Mouse (Mus musculus): ENCODE results near the gene H2afj.
A peak's percentile ranks its signal among the peaks of the same experiment; 100 is the strongest.
"Not testable (repeated sequence)": the region's sequence is repeated elsewhere in the genome, so short reads cannot be mapped to it uniquely, and the experiment has no call there.

H2afj gene

DNA sequence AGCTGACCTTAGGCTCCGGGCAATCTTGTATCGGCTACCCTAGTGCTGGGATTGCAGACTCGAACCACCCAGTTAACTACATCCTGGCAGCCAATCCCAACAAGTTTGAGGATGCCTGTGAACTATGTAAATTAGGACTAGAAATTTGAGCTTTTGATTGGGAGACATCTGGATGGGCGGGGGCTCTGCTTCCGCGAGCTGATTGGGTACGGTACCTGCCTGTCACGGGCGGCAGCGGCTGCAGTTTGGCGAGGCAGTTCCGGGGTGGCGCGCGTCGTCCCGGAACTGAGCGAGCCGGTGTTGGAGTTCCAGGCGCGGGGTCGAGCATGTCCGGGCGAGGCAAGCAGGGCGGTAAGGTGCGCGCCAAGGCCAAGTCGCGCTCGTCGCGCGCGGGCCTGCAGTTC lies at the start of gene H2afj:
Gene H2afj, plus strand, starts transcription at position 231 of the 404 bp plus-strand sequence.
- DNase-seq (ENCODE audit: low spot score in 2 of 2) = peak; percentile 98

DNA sequence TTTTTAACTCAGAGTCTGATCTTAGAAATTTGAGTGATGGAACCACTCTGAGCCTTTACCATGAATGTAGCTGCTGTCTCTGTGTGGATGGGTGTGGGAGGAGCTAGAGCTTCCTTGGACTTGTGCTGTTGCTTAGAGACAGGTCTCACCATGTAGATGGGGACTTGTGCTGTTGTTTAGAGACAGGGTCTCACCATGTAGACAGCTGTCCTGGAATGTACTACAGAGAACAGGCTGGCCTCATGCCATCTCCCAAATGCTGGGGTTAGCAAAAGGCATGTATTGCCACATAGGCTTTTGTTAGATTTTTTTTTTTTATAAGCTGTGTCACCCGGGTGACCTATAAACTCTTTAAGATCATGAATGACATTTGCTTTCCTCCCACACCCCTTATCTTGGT lies 44.1 kb upstream of the H2afj start:
- no peak for DNase-seq (ENCODE audit: low spot score in 2 of 2)

DNA sequence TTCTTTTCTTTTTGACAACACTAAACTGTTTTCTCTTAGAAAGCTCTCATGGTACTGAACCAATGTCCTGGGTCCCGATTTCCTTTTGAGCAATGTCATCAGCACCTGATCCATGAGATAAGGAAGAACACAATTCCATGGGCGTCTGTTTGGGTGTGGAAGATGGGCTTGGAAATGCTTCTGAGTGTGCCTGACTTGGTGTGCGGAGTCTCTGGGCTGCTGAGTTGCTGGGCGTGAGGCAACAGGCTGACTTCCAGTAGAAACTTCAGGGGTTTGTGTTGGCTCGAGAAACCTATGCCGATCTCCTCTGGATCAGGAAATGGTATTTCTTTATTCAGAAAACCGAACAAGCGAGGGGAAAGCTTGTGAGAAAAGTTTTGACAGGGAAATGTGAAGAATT lies 38.9 kb upstream of the H2afj start:
- DNase-seq (ENCODE audit: low spot score in 2 of 2) = no peak

DNA sequence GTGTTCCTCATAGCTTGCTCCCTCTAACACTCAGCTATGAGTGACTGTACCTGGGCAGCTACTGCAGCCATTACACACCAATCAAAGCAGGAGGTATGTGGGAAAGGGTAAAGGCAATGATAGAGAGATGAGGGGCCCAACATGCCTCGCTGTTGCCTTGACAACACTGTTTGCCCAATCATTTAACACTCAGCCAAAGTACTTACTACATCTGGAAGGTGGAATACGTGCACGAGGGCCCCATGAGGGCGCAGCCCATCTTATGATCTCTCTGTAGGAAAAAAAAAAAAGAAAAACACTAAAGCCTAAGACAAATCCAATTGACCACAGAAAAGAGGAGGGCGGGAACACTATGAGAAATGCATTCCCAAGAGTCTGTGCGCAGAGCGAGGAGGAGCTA lies 38.2 kb upstream of the H2afj start:
- DNase-seq (ENCODE audit: low spot score in 2 of 2) = no peak

DNA sequence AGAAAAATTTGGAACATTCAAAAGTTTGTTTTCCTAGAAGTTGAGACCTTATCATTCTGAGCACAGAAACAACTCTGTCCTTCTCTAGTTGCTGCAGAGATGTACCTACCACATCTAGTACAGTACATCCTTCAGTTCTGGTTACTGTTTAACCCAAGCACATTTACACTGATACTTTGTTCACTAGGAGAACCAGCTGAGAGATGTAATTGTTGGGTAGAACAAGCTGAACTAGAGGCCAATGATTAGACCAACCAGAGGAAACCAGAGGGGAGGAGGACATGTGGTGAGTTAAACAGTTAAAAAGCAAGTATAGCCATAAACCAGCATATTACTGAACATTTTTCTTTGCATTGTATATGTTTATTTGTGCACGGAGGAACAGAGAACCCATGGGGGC lies 31.7 kb upstream of the H2afj start:
- DNase-seq (ENCODE audit: low spot score in 2 of 2) = no peak

DNA sequence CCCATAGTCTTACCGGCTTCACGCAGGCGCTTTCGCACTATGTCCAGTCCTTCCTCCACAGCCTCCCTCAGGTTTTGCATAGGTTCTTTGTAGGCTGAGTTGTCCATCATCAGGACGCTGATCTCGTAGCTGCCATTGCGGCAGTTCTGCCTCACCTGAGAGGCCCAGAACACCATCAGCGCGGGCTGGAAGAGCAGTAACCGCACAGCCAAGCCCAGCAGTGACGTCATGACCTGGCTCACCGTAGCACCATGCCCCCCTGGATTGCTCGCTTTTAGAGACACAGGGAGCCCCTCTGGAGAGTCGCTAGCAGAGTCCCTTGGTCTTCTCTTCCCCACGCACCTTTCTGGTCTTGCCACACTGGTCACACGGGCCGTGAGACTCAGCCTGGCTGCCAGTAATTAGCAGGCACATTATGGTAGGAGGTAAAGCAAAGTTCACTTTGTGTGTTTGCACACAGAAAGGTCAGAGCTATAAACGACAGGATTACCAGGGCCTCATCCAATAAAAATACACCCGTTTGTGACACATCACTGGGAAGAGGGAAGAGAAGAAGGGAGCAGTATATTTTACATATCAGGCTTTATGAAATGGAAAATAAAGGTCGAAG lies 26.6 kb upstream of the H2afj start, which contains the start of gene Gucy2c:
Gene Gucy2c, minus strand, starts transcription at position 389 of the 610 bp plus-strand sequence.
- DNase-seq (ENCODE audit: low spot score in 2 of 2) = no peak

DNA sequence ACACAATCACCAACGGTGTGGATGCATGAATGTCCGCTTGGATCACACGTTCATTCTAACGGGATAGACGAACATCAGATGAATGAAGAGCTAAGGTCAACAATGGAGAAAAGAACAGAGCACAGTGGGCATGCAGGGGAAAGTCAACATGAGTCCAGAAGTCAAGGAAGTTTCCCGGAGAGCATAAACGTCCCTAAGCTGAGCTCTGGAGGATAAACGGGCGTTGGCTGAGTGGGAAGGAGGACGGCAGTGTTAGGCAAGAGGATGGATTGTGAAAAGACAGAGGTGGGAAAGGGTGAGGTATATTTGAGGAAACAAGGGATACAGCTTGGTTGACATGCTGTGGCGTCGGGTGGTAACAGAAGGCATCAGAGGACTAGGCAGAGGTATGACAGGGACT lies 25.9 kb upstream of the H2afj start:
- no peak for DNase-seq (ENCODE audit: low spot score in 2 of 2)

DNA sequence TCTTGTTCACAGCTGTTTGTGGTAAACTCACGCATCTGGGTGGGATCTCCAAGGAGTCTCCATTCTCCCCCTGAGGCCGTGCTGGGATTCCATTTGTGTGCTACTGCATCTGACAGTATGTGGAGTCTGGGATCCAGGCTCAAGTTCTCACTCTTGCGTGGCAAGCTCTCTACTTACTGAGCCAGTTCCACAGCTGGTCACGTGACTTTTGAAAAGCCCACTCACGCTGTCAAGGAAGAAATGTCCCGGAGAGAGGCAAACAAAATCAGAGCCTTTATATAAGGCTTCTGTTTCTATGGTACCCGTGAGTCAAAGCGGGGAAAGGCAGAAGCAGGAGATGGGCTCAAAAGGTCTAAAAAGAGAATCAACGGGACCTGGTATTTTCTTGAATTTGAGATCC lies 25.3 kb upstream of the H2afj start:
- DNase-seq (ENCODE audit: low spot score in 2 of 2) = no peak

DNA sequence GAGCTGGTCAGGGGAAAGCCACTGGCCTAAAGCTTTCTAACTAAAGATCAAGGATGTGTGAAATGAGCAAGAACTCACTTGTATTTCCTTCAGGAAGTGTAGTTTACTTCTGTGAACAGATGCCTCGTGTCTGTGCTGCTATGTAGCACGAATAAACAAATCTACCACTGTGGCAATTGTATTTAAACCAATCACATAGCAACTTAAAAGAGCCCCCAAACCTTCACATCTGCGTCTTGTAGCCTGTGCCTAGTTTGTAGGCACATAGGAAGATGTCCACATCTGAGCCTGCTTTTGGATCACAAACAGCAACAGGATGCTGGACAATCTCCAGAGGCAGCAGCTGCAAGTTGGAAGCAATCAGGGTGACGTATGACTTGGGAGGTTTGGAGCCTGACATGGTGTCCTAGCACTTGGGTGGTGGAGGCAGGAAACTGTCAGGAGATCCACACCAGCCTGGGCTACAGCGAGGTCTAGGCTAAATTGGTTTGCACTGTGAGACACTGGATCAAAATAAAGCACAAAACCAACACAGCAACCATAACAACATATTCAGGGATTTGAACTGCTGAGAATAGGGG lies 18.6 kb upstream of the H2afj start:
- peak; percentile 81 to 86 for DNase-seq (ENCODE audit: low spot score in 2 of 2)

DNA sequence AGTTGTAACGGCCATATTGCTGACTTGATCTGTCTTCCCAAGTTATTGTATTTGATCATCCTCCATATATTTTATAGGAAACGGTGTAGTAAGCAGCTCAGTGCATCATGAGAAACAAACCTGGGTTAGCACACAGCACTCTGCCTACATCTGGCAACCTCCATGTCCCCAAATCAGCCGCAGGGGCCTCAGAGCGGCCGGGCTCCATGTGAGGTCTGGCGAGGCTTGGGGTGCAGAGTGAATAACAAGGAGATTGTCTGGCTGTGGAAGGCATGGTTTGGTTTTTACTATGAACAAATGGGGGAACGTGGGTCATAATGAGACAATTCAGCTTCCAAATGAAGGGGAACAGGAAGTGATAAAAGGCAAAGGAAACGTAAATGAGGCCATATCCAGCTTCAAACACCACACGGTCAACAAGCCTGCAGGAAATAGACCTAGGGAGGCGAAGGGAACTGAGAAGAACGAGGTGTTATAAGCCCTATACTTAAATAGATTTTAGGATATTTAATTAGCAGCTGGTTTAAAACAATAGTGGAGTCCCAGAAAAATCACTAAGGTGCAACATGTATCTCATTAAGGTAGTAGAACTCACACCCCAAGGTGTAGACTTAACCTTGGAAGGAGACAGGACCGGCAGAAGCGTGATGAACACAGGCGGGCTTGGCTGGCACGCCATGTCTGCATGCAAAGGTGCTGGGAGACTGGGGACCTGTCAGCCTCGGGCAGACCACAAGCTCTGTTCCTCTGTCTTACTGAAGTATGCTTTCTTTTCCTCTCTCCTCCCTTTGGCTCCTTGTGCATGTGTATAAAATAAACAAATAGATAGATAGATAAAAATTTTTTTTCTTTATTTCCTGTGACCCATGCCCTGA lies 14.9 kb upstream of the H2afj start:
- DNase-seq (ENCODE audit: low spot score in 2 of 2) = no peak

DNA sequence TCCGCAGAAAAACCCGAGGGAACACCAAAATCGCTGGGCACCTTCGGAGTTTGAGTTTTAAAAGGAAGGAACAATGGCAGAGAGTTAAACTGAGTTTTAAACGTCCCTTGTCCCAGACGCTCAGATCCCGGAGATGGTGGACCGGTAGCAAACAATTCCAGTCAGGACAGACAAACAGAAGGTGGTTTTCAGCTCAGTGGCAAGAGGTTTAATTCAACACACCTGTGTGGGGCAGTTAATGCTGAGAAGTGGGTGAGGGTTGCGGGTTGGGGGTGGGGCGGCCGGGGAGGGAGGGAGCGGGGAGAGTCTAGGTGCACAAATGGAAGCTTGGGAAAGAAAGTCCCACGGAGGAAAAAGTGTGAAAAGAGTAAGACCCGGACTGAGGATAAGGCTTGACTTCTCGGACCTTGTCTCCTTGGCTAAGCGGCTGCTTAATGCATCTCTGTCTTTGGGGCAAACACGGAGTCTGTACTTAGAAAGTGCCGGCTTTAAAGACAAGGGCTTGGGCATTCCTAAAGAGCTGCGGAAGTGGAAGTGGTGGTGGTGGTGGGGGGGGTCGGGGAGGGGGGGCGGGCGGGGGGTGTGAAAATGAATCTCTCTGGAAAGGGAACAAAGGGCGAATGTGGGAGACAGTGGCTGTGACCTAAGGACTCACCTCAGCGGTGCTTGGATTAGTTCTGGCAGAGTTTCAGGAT lies 14.1 kb upstream of the H2afj start:
- DNase-seq (ENCODE audit: low spot score in 2 of 2) = no peak

DNA sequence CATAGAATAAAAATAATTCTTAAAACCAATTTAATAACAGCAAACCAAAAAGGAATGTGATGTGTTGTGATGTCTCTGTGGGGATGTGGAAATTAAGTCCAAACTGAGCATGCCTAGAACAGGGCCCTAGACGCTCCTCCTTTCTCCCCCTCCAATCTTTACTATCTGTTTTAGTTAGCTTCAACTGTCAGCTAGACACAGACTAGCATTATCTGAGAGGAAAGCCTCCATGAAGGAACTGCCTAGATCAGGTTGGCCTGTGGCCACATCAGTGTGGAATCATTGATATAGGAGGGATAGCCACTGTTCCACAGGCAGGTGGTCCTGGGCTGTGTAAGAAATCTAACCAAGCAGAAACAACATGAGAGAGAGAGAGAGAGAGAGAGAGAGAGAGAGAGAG lies 12.9 kb upstream of the H2afj start:
- no peak for DNase-seq (ENCODE audit: low spot score in 2 of 2)

DNA sequence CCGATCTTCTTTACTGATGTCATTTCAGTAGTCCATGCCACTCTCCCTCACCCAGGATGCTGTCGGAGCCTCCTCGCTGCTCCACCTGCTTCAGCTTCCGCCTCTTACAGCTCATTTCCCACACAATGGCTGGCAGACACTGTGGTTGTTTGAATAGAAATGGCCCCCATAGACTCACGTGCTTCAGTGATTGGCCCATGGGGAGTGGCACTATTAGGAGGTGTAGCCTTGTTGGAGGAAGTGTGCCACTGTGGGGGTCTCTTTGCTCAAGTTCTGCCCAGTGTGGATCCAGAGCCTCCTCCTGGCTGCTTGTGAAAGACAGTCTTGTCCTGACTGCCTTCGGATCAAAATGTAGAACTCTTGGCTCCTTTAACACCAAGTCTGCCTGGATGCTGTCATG lies 12.2 kb upstream of the H2afj start:
- no peak for DNase-seq (ENCODE audit: low spot score in 2 of 2)

DNA sequence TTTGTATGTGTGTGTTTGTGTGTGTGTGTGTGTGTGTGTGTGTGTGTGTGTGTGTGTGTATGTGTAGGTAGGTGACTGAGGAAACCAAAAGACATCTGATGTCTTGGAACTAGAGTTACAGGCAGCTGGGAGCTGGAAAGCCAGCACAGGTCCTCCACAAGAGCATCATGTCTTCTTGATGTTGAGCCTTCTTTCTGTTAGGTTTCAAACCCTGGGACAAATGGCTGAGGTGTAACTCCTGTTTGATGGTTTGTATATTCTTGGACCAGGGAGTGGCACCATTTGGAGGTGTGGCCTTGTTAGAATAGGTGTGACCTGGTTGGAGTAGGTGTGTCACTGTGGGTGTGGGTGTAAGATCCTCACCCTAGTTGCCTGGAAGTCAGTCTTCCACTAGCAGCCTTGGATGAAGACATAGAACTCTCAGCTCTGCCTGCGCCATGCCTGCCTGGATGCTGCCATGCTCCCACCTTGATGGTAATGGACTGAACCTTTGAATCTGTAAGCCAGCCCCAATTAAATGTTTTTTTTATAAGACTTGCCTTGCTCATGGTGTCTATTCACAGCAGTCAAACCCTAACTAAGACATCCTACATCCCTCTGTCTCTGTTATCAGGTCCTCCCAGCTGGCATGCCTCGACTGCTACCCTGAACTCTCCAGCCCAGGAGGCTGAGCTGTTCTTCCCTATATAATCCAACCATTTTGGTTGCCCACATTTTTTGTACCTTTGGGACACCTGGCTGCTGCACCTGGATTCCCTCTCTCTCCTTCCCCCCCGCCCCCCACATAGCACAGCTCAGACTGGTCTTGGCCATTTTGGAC lies 10.0 kb upstream of the H2afj start:
- DNase-seq (ENCODE audit: low spot score in 2 of 2) = not testable (repeated sequence)

DNA sequence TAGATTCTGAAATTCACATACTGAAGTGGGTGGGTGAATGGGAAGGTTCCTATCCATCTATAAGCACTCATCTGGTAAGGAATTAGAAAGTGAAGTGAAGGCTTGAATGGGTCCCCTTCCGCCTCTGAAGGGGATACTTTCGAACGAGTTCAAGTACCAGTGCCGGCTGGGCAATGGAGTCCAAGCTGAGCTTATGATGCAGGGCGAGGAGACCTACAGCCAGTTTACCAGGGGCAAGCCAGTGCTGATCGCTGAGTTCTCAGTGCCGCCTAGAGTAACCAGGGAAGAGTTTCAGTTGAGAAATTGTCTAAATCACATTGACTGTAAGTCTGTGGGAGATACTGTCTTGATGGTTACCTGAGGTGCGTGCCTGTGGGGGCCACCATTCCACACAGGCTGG lies 7.3 kb upstream of the H2afj start:
- no peak for DNase-seq (ENCODE audit: low spot score in 2 of 2)

DNA sequence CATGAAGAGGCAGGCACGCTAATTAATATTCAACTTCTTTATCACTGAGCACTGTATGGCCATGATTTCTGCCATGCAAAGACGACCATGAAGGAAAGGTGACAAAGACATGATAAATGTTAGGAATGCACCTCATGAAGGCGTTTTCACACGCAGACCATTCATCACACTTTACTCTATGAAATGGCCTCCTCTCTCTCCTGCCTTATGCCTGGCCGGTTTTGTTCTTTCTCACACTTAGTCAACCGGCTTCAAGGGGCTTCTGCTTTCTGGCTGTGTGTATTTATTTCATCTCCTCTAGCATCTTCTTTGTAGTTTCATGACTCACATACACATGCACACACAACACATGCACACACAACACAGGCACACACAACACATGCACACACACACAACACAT lies 6.8 kb upstream of the H2afj start:
- DNase-seq (ENCODE audit: low spot score in 2 of 2) = no peak

DNA sequence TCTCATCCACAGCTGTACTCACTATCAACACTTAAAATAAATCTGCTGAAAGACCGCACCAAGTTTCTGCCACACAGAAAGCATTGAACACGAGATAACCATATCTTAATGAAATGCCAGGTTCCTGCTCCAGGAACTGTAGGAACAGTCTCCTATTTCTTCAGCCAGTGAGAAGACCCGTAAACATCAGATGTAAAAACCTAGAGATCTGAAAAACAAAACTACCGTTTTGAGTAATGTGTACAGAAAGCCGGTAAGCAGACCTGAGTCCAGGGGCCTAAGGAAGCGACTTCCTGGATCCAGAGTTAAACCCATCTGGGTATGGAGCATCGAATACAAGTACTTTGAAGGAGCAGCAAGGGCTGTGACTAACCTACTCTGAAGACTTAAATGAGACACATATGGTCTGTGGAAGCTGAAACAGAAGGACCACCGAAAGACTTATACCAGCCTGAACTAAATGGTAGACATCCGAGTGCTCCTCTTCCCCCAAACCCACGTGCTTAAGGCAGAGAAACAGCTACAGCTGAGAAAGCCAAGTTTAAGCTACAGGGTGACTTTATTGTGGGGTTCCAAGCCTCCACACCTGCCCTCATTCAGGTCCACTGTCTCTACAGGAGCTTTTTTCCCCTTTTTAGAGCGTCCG lies 4.8 kb upstream of the H2afj start:
- DNase-seq (ENCODE audit: low spot score in 2 of 2) = no peak

DNA sequence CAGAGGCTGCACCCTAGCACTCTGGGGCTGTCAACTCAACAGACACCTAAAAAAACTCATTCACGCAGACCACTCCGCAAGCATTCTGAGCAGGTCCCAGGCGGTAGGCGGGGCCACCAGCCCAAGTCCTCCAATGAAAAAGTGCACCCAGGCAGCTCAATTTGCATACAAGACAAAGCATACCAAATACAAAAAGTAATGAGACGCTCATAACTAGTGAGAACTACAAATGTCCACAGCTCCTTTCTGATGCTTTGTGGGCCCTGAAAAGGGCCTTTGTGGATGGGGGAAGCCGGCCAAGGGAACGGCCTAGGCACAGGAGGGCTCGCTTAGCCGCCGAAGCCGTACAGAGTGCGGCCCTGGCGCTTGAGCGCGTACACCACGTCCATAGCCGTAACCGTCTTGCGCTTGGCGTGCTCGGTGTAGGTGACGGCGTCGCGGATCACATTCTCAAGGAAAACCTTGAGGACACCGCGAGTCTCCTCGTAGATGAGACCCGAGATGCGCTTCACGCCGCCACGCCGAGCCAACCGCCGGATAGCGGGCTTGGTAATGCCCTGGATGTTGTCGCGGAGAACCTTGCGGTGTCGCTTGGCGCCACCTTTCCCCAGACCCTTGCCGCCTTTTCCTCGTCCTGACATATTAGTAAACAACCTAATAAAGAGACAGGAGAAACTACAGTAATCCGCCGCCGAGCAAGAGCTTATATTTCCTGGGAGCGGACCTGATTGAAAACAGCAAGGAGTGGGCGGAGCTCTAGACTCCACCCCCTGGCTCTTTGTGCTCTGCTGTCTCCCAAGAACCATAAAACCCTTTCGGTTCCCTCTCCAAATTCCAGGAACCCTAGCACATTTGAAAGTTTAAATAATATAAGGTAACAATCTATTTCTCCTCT lies 4.1 kb upstream of the H2afj start, which contains the start of gene Hist4h4:
Gene Hist4h4, minus strand, starts transcription at position 677 of the 895 bp plus-strand sequence.
- DNase-seq (ENCODE audit: low spot score in 2 of 2) = peak; percentile 93 to 97

DNA sequence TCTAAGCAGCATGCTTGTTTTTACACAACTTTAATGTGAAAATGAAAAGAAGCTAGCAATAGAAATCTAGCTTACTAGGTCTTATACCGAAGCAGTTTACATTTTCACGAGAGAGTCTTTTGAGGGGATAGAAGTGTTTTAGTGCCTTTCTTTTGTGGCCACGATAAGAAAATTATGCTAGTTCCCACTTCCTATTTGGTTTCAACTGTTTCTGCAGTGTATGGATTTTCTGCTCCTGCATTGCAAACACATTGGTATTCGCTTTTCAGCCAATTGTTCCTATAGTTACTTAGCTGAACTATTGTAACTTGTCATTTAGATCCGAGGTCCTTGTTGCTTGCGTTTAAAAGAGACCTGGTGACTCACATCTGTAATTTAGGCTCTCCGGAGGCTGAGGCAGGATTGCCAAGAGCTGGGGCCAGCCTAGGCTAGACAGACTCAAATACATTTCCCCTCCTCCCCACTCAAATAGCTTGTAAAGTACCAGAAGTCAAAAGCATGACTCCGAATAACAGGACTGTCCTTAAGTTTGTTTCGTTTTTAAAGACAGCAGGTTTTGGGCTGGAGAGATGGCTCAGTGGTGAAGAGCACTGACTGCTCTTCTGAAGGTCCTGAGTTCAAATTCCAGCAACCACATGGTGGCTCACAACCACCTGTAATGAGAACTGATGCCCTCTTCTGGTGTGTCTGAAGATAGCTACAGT lies 3.2 kb upstream of the H2afj start:
- DNase-seq (ENCODE audit: low spot score in 2 of 2) = no peak

All from heart, adult 9 months (tissue).